ENCODE assay signal across 10 mouse cellular contexts in genomic region chr6:39059547-39060497, GRCm38 (mm10). TPM values are rescaled to one million over a fixed set of nuclear protein-coding genes. Genes with fewer than 3 reads are reported as not detected.
DNase-seq lines count a peak whose midpoint lies in the region; ATAC-seq and TF ChIP-seq lines count a peak whose summit lies in the region.
"Had no signal": no experiment of that assay in that cellular context is flagged by ENCODE, and none has a peak within 500 bp of the region (broad histone marks: within the 10 kb centered on the region; RNA-seq: fewer than 3 reads in every experiment).

No protein-coding gene starts in this region.

- 0 out of 2 replicates have a peak overlapping the region, but pooled peaks have one; percentile 23 for H3K27ac ChIP-seq in midbrain, embryonic 10.5 days (replicated peaks)
- H3K27ac ChIP-seq in midbrain, embryonic 13.5 days: no peak overlapping the region
- H3K27ac ChIP-seq in liver, embryonic 15.5 days (replicated peaks): peak overlapping the region; percentile 81
- peak overlapping the region; percentile 30; the same call in 1 of the 2 replicates for H3K27ac ChIP-seq in stomach, postnatal 0 days (replicated peaks)
- H3K27ac ChIP-seq: hindbrain, embryonic 12.5 days; limb, embryonic 13.5 days had no signal

- H3K27me3 ChIP-seq in midbrain, embryonic 10.5 days (ENCODE audit: low read depth, poor library complexity, severe bottlenecking): no peaks in the 10 kb centered on the region
- no peaks in the 10 kb centered on the region for H3K27me3 ChIP-seq in midbrain, embryonic 13.5 days
- no peaks in the 10 kb centered on the region for H3K27me3 ChIP-seq in liver, embryonic 15.5 days
- no peaks in the 10 kb centered on the region for H3K27me3 ChIP-seq in stomach, postnatal 0 days (ENCODE audit: control insufficient read depth, insufficient read depth, low read length)
- H3K27me3 ChIP-seq: hindbrain, embryonic 12.5 days had no signal

- no peak overlapping the region for H3K4me2 ChIP-seq in midbrain, embryonic 13.5 days (replicated peaks)
- H3K4me2 ChIP-seq in liver, embryonic 15.5 days: 0 out of 2 replicates have a peak overlapping the region, but pooled peaks have one; percentile 10
- no peak overlapping the region for H3K4me2 ChIP-seq in stomach, postnatal 0 days (replicated peaks; ENCODE audit: low read depth)
- H3K4me2 ChIP-seq: hindbrain, embryonic 12.5 days; limb, embryonic 13.5 days had no signal

- peaks cover 25% of the 10 kb centered on the region for H3K4me1 ChIP-seq in midbrain, embryonic 10.5 days
- peaks cover 13% of the 10 kb centered on the region for H3K4me1 ChIP-seq in midbrain, embryonic 13.5 days (replicated peaks)
- peaks cover 25% of the 10 kb centered on the region for H3K4me1 ChIP-seq in liver, embryonic 15.5 days (replicated peaks)
- no peaks in the 10 kb centered on the region for H3K4me1 ChIP-seq in stomach, postnatal 0 days (replicated peaks; ENCODE audit: control insufficient read depth, insufficient read depth)

- H3K4me3 ChIP-seq in midbrain, embryonic 10.5 days: no peak overlapping the region
- no peak overlapping the region for H3K4me3 ChIP-seq in midbrain, embryonic 13.5 days (replicated peaks)
- no peak overlapping the region for H3K4me3 ChIP-seq in liver, embryonic 15.5 days (replicated peaks)
- H3K4me3 ChIP-seq in stomach, postnatal 0 days (ENCODE audit: low read depth, low read length): no peak overlapping the region
- H3K4me3 ChIP-seq: hindbrain, embryonic 12.5 days; limb, embryonic 13.5 days had no signal

- TF ChIP-seq CTCF in stomach, postnatal 0 days (IDR thresholded peaks at IDR 0.05; ENCODE audit: low read depth): no peak

- TF ChIP-seq EP300 in stomach, postnatal 0 days (optimal IDR thresholded peaks at IDR 0.05): no peak

- no peak overlapping the region for H3K9ac ChIP-seq in midbrain, embryonic 13.5 days (replicated peaks)
- no peak overlapping the region for H3K9ac ChIP-seq in liver, embryonic 15.5 days
- H3K9ac ChIP-seq in stomach, postnatal 0 days (ENCODE audit: low read length): no peak overlapping the region
- H3K9ac ChIP-seq: hindbrain, embryonic 12.5 days; limb, embryonic 13.5 days had no signal

- H3K9me3 ChIP-seq in midbrain, embryonic 10.5 days (replicated peaks): no peaks in the 10 kb centered on the region
- H3K9me3 ChIP-seq in midbrain, embryonic 13.5 days: no peaks in the 10 kb centered on the region
- no peaks in the 10 kb centered on the region for H3K9me3 ChIP-seq in liver, embryonic 15.5 days (replicated peaks)
- no peaks in the 10 kb centered on the region for H3K9me3 ChIP-seq in stomach, postnatal 0 days (ENCODE audit: control insufficient read depth, low read length)
- H3K9me3 ChIP-seq: hindbrain, embryonic 12.5 days; limb, embryonic 13.5 days had no signal

- no peaks in the 10 kb centered on the region for H3K36me3 ChIP-seq in midbrain, embryonic 10.5 days
- no peaks in the 10 kb centered on the region for H3K36me3 ChIP-seq in midbrain, embryonic 13.5 days
- no peaks in the 10 kb centered on the region for H3K36me3 ChIP-seq in liver, embryonic 15.5 days (replicated peaks)
- no peaks in the 10 kb centered on the region for H3K36me3 ChIP-seq in stomach, postnatal 0 days (ENCODE audit: control insufficient read depth, insufficient read depth, low read length)
- H3K36me3 ChIP-seq: hindbrain, embryonic 12.5 days; limb, embryonic 13.5 days had no signal

- no peak for DNase-seq in midbrain, embryonic 10.5 days (ENCODE audit: low spot score)
- DNase-seq in kidney, adult 11 months: peak; percentile 78
- DNase-seq in stomach, postnatal 0 days (ENCODE audit: low spot score): no peak
- no peak for DNase-seq in cerebellum, postnatal 25 days
- DNase-seq in T-cell, adult 2 months (ENCODE audit: low spot score): no peak

- ATAC-seq in midbrain, embryonic 13.5 days: no peak
- ATAC-seq in liver, embryonic 15.5 days (ENCODE audit: insufficient read depth): peak; percentile 81
- no peak for ATAC-seq in stomach, postnatal 0 days (ENCODE audit: low FRiP score, low TSS enrichment)
- no peak for ATAC-seq in monocyte, adult 5-6 weeks (replicated peaks; ENCODE audit: insufficient number of reproducible peaks, low FRiP score, low TSS enrichment, poor library complexity, severe bottlenecking)

- WGBS in midbrain, embryonic 10.5 days: 88% methylated on average over 12 of the region's 12 CpGs
- 89% methylated on average over 12 of the region's 12 CpGs for WGBS in midbrain, embryonic 13.5 days
- WGBS in liver, embryonic 15.5 days (ENCODE audit: insufficient replicate concordance): 18% methylated on average over 12 of the region's 12 CpGs
- 37% methylated on average over 12 of the region's 12 CpGs for WGBS in stomach, postnatal 0 days

RNA-seq across cellular contexts. Expression of gene Parp12, which starts 58.3 kb away (rescaled TPM):
- 0.94 and 2.1 TPM in 2 replicates for polyA plus RNA-seq in midbrain, embryonic 10.5 days (2016; fragmentation: Nextera tagmentation; extraction: Ambion mirVana)
- 1.4 and 1.7 TPM in 2 replicates for polyA plus RNA-seq in midbrain, embryonic 13.5 days (2015; fragmentation: Nextera tagmentation; extraction: Ambion mirVana)
- polyA plus RNA-seq in liver, embryonic 15.5 days (2015; fragmentation: Nextera tagmentation; extraction: Ambion mirVana): 5.1 and 5.2 TPM in 2 replicates
- polyA plus RNA-seq in stomach, postnatal 0 days (2015; fragmentation: Nextera tagmentation; extraction: Ambion mirVana): 10.1 and 10.4 TPM in 2 replicates
- 12.7 to 20.5 TPM (median 14.9 TPM) in 3 replicates for total RNA-seq in monocyte, adult 5-6 weeks (2017)
